Mouse (Mus musculus) limb, embryonic 13.5 days (tissue): Measurements from ENCODE around the gene Rfk. TPM values are rescaled to one million over a fixed set of nuclear protein-coding genes. Genes with fewer than 3 reads are reported as not detected.

Experiments
- ATAC-seq: fragments of 200-750 bp; cut with Nextera tagmentation; 2 replicates; pipeline ENCODE4 v1.8.0; 2017; ENCODE audit warnings: low read depth, moderate number of reproducible peaks, moderate TSS enrichment; ENCODE audit not compliant: low FRiP score
- H3K27ac ChIP-seq: fragments of 300-500 bp; sonication (generic); 2 replicates; pipeline ENCODE4 v1.5.1; 2015; ENCODE audit warnings: inconsistent platforms, mild to moderate bottlenecking, moderate library complexity
- H3K27me3 ChIP-seq: fragments of 300-500 bp; sonication (generic); 2 replicates; pipeline ENCODE4 v1.6.1; 2015; ENCODE audit warnings: mild to moderate bottlenecking, inconsistent platforms
- H3K36me3 ChIP-seq: fragments of 300-500 bp; sonication (generic); 2 replicates; pipeline ENCODE4 v1.6.1; 2015; ENCODE audit warnings: inconsistent platforms, mild to moderate bottlenecking, moderate library complexity
- H3K4me1 ChIP-seq: fragments of 300-500 bp; sonication (generic); 2 replicates; pipeline ENCODE4 v1.6.1; 2015; ENCODE audit warnings: inconsistent platforms
- H3K4me2 ChIP-seq: fragments of 300-500 bp; sonication (generic); replicated peaks from 2 replicates; pipeline ENCODE4 v1.6.1; 2015; ENCODE audit warnings: inconsistent platforms, mild to moderate bottlenecking, moderate library complexity
- H3K4me3 ChIP-seq: fragments of 300-500 bp; sonication (generic); 2 replicates; pipeline ENCODE4 v1.5.1; 2015; ENCODE audit warnings: moderate library complexity, mild to moderate bottlenecking, inconsistent platforms
- H3K9ac ChIP-seq: fragments of 300-500 bp; sonication (generic); 2 replicates; pipeline ENCODE4 v1.6.1; 2015; ENCODE audit warnings: mild to moderate bottlenecking, inconsistent platforms
- H3K9me3 ChIP-seq: fragments of 300-500 bp; sonication (generic); 2 replicates; pipeline ENCODE4 v1.6.1; 2016; ENCODE audit warnings: inconsistent platforms
- WGBS: fragments of 180-500 bp; shearing (Covaris S2); methylation state at CpG from one replicate; pipeline ENCODE4 v1.1.7; 2015; 5-methylcytosine and 5-hydroxymethylcytosine counted together
- polyA plus RNA-seq: library from polyadenylated mRNA; unstranded; fragments of >200 nt; fragmentation: Nextera tagmentation; extraction: Ambion mirVana; gene quantifications from 2 replicates; pipeline ENCODE4 v1.2.1, GENCODE M21; 2015

Gene Rfk
- polyA plus RNA-seq, result 72.0 and 77.5 TPM in 2 replicates

GRCm38 (mm10) chr19:17393841-17394591 is at the start of gene Rfk:
Rfk (plus strand) TSS chr19:17394043.
- peak within 1 kb of the TSS; percentile 70 for H3K4me2 ChIP-seq
- peak within 1 kb of the TSS; percentile 91 for H3K9ac ChIP-seq
- peak within 1 kb of the TSS; percentile 91 for H3K4me3 ChIP-seq
- H3K27me3 ChIP-seq, result peaks cover 3% of the 10 kb centered on the region; the same call in 1 of the 2 replicates
- under 1% methylated on average over 83 of the region's 83 CpGs for WGBS
- H3K4me1 ChIP-seq, result peaks cover 15% of the 10 kb centered on the region
- ATAC-seq, result peak; percentile 98
- H3K36me3 ChIP-seq, result peaks cover 22% of the 10 kb centered on the region
- no peaks in the 10 kb centered on the region for H3K9me3 ChIP-seq
- H3K27ac ChIP-seq, result peak within 1 kb of the TSS; percentile 6; the same call in 1 of the 2 replicates

- H3K9ac ChIP-seq, result no peak overlapping the region
- no peaks in the 10 kb centered on the region for H3K27me3 ChIP-seq
- 86% methylated on average over 7 of the region's 7 CpGs for WGBS
- H3K36me3 ChIP-seq, result no peaks in the 10 kb centered on the region
- H3K9me3 ChIP-seq, result no peaks in the 10 kb centered on the region
- ATAC-seq, result no peak
- H3K4me1 ChIP-seq, result no peaks in the 10 kb centered on the region
- no peak overlapping the region for H3K27ac ChIP-seq
- no peak overlapping the region for H3K4me2 ChIP-seq
- no peak overlapping the region for H3K4me3 ChIP-seq
Measured at GRCm38 (mm10) chr19:17344881-17345280, 49.0 kb upstream of the Rfk start.

- H3K9ac ChIP-seq, result no peak overlapping the region
- ATAC-seq, result no peak
- H3K9me3 ChIP-seq, result no peaks in the 10 kb centered on the region
- WGBS, result 90% methylated on average over 3 of the region's 3 CpGs
- H3K4me3 ChIP-seq, result no peak overlapping the region
- no peaks in the 10 kb centered on the region for H3K4me1 ChIP-seq
- H3K27me3 ChIP-seq, result no peaks in the 10 kb centered on the region
- H3K27ac ChIP-seq, result no peak overlapping the region
- no peaks in the 10 kb centered on the region for H3K36me3 ChIP-seq
- H3K4me2 ChIP-seq, result no peak overlapping the region
Measured at GRCm38 (mm10) chr19:17346716-17347474, 46.9 kb upstream of the Rfk start.

- H3K4me1 ChIP-seq, result no peaks in the 10 kb centered on the region
- no peaks in the 10 kb centered on the region for H3K36me3 ChIP-seq
- H3K9ac ChIP-seq, result no peak overlapping the region
- ATAC-seq, result no peak
- no peaks in the 10 kb centered on the region for H3K9me3 ChIP-seq
- no peak overlapping the region for H3K4me3 ChIP-seq
- no peak overlapping the region for H3K4me2 ChIP-seq
- WGBS, result 95% methylated on average over 2 of the region's 2 CpGs
- no peak overlapping the region for H3K27ac ChIP-seq
- H3K27me3 ChIP-seq, result no peaks in the 10 kb centered on the region
Measured at GRCm38 (mm10) chr19:17347852-17348251, 46.0 kb upstream of the Rfk start.

GRCm38 (mm10) chr19:17353727-17354126 is 40.1 kb upstream of the Rfk start:
- Histone ChIP-seq H3K27me3 (peaks cover 11% of the 10 kb centered on the region), H3K27ac (no peak overlapping the region), H3K4me3 (no peak overlapping the region), H3K4me1 (0 out of 2 replicates have a peak, but pooled peaks cover 12% of the 10 kb centered on the region), H3K36me3 (no peaks in the 10 kb centered on the region), H3K4me2 (no peak overlapping the region), H3K9ac (no peak overlapping the region), H3K9me3 (no peaks in the 10 kb centered on the region)
- 59% methylated on average over 8 of the region's 8 CpGs for WGBS
- ATAC-seq, result no peak

- peaks cover 11% of the 10 kb centered on the region for H3K27me3 ChIP-seq
- peak overlapping the region; percentile 87 for H3K4me2 ChIP-seq
- WGBS, result 63% methylated on average over 4 of the region's 4 CpGs
- ATAC-seq, result no peak
- H3K36me3 ChIP-seq, result no peaks in the 10 kb centered on the region
- no peak overlapping the region for H3K9ac ChIP-seq
- no peaks in the 10 kb centered on the region for H3K9me3 ChIP-seq
- H3K4me1 ChIP-seq, result 0 out of 2 replicates have a peak, but pooled peaks cover 12% of the 10 kb centered on the region
- no peak overlapping the region for H3K27ac ChIP-seq
- no peak overlapping the region for H3K4me3 ChIP-seq
Measured at GRCm38 (mm10) chr19:17354362-17354761, 39.5 kb upstream of the Rfk start.

GRCm38 (mm10) chr19:17354797-17355196 is 39.0 kb upstream of the Rfk start:
- no peak overlapping the region for H3K9ac ChIP-seq
- H3K4me3 ChIP-seq, result peak overlapping the region; percentile 57
- 0 out of 2 replicates have a peak, but pooled peaks cover 12% of the 10 kb centered on the region for H3K4me1 ChIP-seq
- H3K4me2 ChIP-seq, result peak overlapping the region; percentile 87
- H3K36me3 ChIP-seq, result no peaks in the 10 kb centered on the region
- WGBS, result 44% methylated on average over 4 of the region's 4 CpGs
- no peak for ATAC-seq
- H3K9me3 ChIP-seq, result no peaks in the 10 kb centered on the region
- H3K27ac ChIP-seq, result no peak overlapping the region
- peaks cover 11% of the 10 kb centered on the region for H3K27me3 ChIP-seq

- WGBS, result 52% methylated on average over 4 of the region's 4 CpGs
- Histone ChIP-seq H3K27me3 (peaks cover 11% of the 10 kb centered on the region), H3K9ac (no peak overlapping the region), H3K36me3 (no peaks in the 10 kb centered on the region), H3K4me2 (peak overlapping the region; percentile 87), H3K4me1 (0 out of 2 replicates have a peak, but pooled peaks cover 12% of the 10 kb centered on the region), H3K9me3 (no peaks in the 10 kb centered on the region), H3K27ac (no peak overlapping the region), H3K4me3 (peak overlapping the region; percentile 57)
- ATAC-seq, result no peak
Measured at GRCm38 (mm10) chr19:17355361-17355760, 38.5 kb upstream of the Rfk start.

GRCm38 (mm10) chr19:17355950-17356867 is 37.6 kb upstream of the Rfk start:
- H3K36me3 ChIP-seq, result no peaks in the 10 kb centered on the region
- H3K4me2 ChIP-seq, result peak overlapping the region; percentile 87
- WGBS, result 1% methylated on average over 50 of the region's 50 CpGs
- H3K9ac ChIP-seq, result peak overlapping the region; percentile 69
- peak; percentile 93 for ATAC-seq
- no peaks in the 10 kb centered on the region for H3K9me3 ChIP-seq
- peak overlapping the region; percentile 57 for H3K4me3 ChIP-seq
- 0 out of 2 replicates have a peak, but pooled peaks cover 12% of the 10 kb centered on the region for H3K4me1 ChIP-seq
- no peak overlapping the region for H3K27ac ChIP-seq
- peaks cover 11% of the 10 kb centered on the region for H3K27me3 ChIP-seq

GRCm38 (mm10) chr19:17356932-17357331 is 36.9 kb upstream of the Rfk start:
- H3K4me1 ChIP-seq, result 0 out of 2 replicates have a peak, but pooled peaks cover 12% of the 10 kb centered on the region
- peak overlapping the region; percentile 87 for H3K4me2 ChIP-seq
- no peak overlapping the region for H3K4me3 ChIP-seq
- ATAC-seq, result no peak
- H3K36me3 ChIP-seq, result no peaks in the 10 kb centered on the region
- no peak overlapping the region for H3K27ac ChIP-seq
- 71% methylated on average over 6 of the region's 6 CpGs for WGBS
- H3K27me3 ChIP-seq, result peaks cover 11% of the 10 kb centered on the region
- H3K9me3 ChIP-seq, result no peaks in the 10 kb centered on the region
- no peak overlapping the region for H3K9ac ChIP-seq

GRCm38 (mm10) chr19:17357391-17357790 is 36.5 kb upstream of the Rfk start:
- Histone ChIP-seq H3K4me1 (0 out of 2 replicates have a peak, but pooled peaks cover 12% of the 10 kb centered on the region), H3K27me3 (peaks cover 11% of the 10 kb centered on the region), H3K4me3 (no peak overlapping the region), H3K4me2 (no peak overlapping the region), H3K27ac (no peak overlapping the region), H3K9ac (no peak overlapping the region), H3K9me3 (no peaks in the 10 kb centered on the region), H3K36me3 (no peaks in the 10 kb centered on the region)
- 65% methylated on average over 3 of the region's 3 CpGs for WGBS
- ATAC-seq, result no peak
